In genomic region chr3:102955596-102955995, GRCm38 (mm10) we compare ENCODE assay signal across 30 mouse cellular contexts. TPM values are rescaled to one million over a fixed set of nuclear protein-coding genes. Genes with fewer than 3 reads are reported as not detected.
"Had no signal": no experiment of that assay in that cellular context is flagged by ENCODE, and none has a peak within 500 bp of the region (broad histone marks: within the 10 kb centered on the region; RNA-seq: fewer than 3 reads in every experiment).

No protein-coding gene starts in this region.

- H3K27me3 ChIP-seq: intestine, embryonic 15.5 days; kidney, embryonic 15.5 days; limb, embryonic 13.5 days; liver, embryonic 13.5 days; lung, embryonic 15.5 days; midbrain, embryonic 13.5 days; neural tube, embryonic 12.5 days; neural tube, embryonic 15.5 days had no signal

- H3K9ac ChIP-seq: intestine, embryonic 15.5 days; kidney, embryonic 15.5 days; limb, embryonic 13.5 days; liver, embryonic 13.5 days; lung, embryonic 15.5 days; midbrain, embryonic 13.5 days; neural tube, embryonic 12.5 days; neural tube, embryonic 15.5 days had no signal

- H3K4me3 ChIP-seq: intestine, embryonic 15.5 days; kidney, embryonic 15.5 days; limb, embryonic 10.5 days; limb, embryonic 13.5 days; liver, embryonic 13.5 days; lung, embryonic 15.5 days; megakaryocyte, embryonic 14.5 days; midbrain, embryonic 10.5 days; midbrain, embryonic 13.5 days; neural tube, embryonic 12.5 days; neural tube, embryonic 15.5 days had no signal

- H3K4me2 ChIP-seq: intestine, embryonic 15.5 days; kidney, embryonic 15.5 days; limb, embryonic 13.5 days; liver, embryonic 13.5 days; lung, embryonic 15.5 days; midbrain, embryonic 13.5 days; neural tube, embryonic 12.5 days; neural tube, embryonic 15.5 days had no signal

- H3K36me3 ChIP-seq: intestine, embryonic 15.5 days; kidney, embryonic 15.5 days; limb, embryonic 10.5 days; limb, embryonic 13.5 days; liver, embryonic 13.5 days; lung, embryonic 15.5 days; midbrain, embryonic 10.5 days; midbrain, embryonic 13.5 days; neural tube, embryonic 12.5 days; neural tube, embryonic 15.5 days had no signal

- H3K9me3 ChIP-seq: intestine, embryonic 15.5 days; kidney, embryonic 15.5 days; limb, embryonic 10.5 days; limb, embryonic 13.5 days; liver, embryonic 13.5 days; lung, embryonic 15.5 days; megakaryocyte, embryonic 14.5 days; midbrain, embryonic 10.5 days; midbrain, embryonic 13.5 days; neural tube, embryonic 12.5 days; neural tube, embryonic 15.5 days had no signal

- H3K27ac ChIP-seq: intestine, embryonic 15.5 days; kidney, embryonic 15.5 days; limb, embryonic 10.5 days; limb, embryonic 13.5 days; liver, embryonic 13.5 days; lung, embryonic 15.5 days; midbrain, embryonic 10.5 days; midbrain, embryonic 13.5 days; neural tube, embryonic 12.5 days; neural tube, embryonic 15.5 days; stomach, postnatal 0 days had no signal

- DNase-seq: kidney, adult 11 months; kidney, adult 8-10 months; kidney, postnatal 10 days; kidney, postnatal 36 days; liver, embryonic 13.5 days; right cerebral cortex, adult 18-20 months; right cerebral cortex, postnatal 14 days; right cerebral cortex, postnatal 4 days; thymus, adult 2 months; thymus, postnatal 14 days; thymus, postnatal 4 days had no signal

- ATAC-seq: intestine, embryonic 15.5 days; midbrain, embryonic 13.5 days; midbrain, embryonic 16.5 days had no signal

- H3K4me1 ChIP-seq: intestine, embryonic 15.5 days; kidney, embryonic 15.5 days; limb, embryonic 10.5 days; limb, embryonic 13.5 days; liver, embryonic 13.5 days; lung, embryonic 15.5 days; megakaryocyte, embryonic 14.5 days; midbrain, embryonic 10.5 days; midbrain, embryonic 13.5 days; neural tube, embryonic 12.5 days; neural tube, embryonic 15.5 days had no signal

RNA-seq across cellular contexts. Expression of gene Nr1h5, which starts 8.3 kb away (rescaled TPM):
- total RNA-seq: layer of hippocampus, adult 18-20 months; layer of hippocampus, postnatal 14 days; left cerebral cortex, adult 8-10 months; left cerebral cortex, postnatal 25 days had no signal
- polyA plus RNA-seq: limb, embryonic 10.5 days; limb, embryonic 13.5 days; midbrain, embryonic 13.5 days; stomach, embryonic 14.5 days; stomach, postnatal 0 days had no signal

RNA-seq across cellular contexts. Expression of gene Sycp1, which starts 19.7 kb away (rescaled TPM):
- total RNA-seq: layer of hippocampus, adult 18-20 months; layer of hippocampus, postnatal 14 days; left cerebral cortex, adult 8-10 months; left cerebral cortex, postnatal 25 days; liver, adult 2 months had no signal
- polyA plus RNA-seq: intestine, embryonic 15.5 days; kidney, embryonic 15.5 days; limb, embryonic 10.5 days; limb, embryonic 13.5 days; liver, adult 2 months; liver, embryonic 16.5 days; lung, embryonic 15.5 days; midbrain, embryonic 10.5 days; midbrain, embryonic 13.5 days; midbrain, embryonic 16.5 days; neural tube, embryonic 12.5 days; neural tube, embryonic 15.5 days; stomach, embryonic 14.5 days; stomach, postnatal 0 days; thymus, adult 2 months had no signal
